Mouse (Mus musculus) spleen, postnatal 10 days (tissue): Measurements from ENCODE around the gene Dock3.

Source experiments
- DNase-seq, 2 experiments: peaks; one replicate each; pipeline ENCODE4 v3.0.0; 2021 to 2022; ENCODE audit warnings: low spot score in 2 of 2

The Dock3 gene

DNA sequence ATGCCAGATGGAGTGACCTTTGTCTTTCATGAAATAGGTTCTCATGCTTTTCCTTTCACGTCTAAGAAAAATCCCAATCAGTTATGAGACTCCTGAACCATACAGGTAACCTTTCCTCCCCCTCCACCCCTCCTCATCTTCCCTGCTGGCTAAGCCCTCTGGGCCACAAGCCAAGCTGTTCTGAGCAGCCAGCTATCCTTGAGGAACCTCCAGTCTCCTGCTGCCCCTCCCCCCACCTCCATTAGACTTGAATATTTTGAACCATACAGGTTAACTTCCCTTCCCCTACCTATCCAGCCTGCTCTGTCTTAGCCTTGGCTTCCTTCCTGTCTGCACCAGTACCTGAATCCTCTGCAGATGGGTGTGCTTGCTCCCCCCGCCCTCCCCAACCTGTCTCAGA lies 204.1 kb downstream of the Dock3 start:
- no peak for DNase-seq

GRCm38 (mm10) chr9:107009841-107010240 lies 221.9 kb downstream of the Dock3 start:
- DNase-seq, result no peak

DNA sequence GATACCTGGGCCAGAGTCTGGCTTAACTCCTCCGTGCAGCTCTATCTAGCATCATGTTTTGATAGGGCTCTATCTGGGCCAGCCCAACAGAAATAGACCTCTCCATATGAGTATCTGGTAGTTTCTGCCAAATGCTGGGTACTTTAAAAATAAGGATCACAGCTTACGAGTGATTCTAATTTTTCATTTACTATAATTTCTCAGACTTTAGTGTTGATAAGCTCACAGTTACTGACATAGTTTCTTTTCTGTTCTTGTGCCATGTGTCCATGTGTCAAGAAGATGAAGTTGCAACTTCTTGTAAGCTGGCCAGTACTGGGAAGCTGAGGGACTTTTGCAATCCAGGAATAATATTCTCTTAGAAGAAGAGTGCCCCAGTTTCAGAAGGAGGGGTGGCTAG lies 228.5 kb downstream of the Dock3 start:
- DNase-seq, result no peak

DNA sequence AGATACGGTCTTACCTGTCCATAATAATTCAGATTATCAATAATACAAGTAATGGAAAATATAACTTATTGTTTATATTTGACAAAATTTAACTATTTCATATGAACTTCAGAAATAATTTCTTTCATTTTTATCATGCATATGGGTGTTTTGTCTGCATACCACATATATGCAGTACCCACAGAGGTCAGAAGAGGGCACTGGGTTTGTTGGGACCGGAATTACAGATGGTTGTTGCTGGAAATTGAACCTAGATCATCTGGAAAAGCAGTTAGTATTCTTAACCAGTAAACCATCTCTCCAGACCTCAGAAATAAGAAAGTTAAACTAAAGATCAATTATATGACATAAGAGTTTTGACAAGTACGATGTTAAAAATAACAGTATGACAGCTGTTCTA lies 261.0 kb downstream of the Dock3 start:
- peak in 1 of 2 experiments; percentile 15 for DNase-seq

DNA sequence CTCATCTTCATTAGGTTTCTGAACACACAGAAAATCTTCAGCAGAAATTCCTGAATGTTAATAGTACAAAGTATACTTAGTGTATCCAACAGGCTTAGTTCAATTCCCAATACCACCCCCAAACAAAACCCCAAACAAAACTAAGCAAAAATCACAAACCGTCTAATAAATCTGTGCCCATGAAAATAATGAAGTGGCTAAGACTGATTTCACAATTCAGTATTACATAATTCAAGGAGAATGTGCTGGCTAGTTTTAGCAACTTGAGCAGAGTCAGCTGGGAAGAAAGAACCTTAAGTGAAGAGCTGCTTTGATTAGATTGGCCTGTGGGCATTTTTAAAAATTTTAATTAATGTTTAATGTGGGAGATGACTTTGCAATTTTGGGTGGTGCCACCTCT lies 273.3 kb downstream of the Dock3 start:
- no peak for DNase-seq

DNA sequence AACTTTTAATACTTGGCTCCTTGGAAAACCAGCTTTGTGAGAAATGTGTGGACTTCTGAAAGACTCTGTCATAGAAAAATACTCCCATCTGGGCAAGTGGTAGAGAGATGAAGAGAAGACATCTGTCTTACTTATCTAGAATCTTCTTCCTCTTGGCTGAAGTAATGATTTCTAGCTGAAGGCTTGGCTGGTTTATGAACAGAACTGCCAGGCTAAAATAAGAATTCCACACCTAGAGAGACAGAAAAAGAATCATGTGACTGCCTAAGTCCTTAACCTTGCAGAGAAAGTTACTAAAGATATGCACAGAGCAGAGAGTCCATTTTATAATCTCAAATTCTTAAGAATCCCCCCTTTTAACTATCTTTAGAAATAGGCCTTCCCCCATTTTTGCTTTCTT lies 276.2 kb downstream of the Dock3 start:
- DNase-seq, result no peak

DNA sequence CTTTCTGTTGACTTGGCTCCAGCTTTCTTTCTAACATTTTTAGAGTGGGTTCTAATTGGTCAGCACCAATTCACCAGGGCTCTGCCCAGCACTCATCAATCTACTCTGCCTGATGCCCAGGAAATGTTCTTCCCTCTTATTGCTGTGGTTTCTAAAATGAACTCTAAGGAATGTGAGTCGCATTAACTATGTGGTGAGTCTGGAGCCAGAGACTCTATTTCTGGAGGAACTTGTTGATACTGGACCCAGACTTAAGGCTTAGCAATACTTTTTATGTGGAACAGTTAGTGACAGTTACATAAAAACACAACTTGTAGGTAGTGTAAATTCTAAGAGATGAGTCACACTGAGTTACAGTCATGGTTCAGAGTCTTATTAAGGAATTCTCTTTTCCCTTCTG lies 296.7 kb downstream of the Dock3 start:
- DNase-seq, result no peak

DNA sequence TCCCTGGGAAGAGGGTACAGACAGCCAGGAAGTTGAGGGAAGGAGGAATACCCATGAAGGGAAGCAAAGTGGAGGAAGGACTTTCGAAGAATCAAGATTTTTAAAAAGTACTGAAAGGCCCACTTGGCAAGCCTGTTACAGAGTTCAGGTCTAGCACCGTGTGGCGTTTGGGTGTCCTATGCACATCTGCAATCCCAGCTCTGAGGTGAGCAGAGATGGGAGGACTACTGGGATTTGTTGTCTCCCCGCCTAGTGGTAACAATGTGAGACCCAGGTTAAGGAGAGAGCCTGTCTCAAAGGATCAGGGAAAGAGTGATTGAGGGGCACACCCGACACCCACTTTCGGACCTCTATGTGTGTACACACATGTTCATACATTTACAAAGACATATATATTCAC lies 316.8 kb downstream of the Dock3 start:
- DNase-seq, result no peak

DNA sequence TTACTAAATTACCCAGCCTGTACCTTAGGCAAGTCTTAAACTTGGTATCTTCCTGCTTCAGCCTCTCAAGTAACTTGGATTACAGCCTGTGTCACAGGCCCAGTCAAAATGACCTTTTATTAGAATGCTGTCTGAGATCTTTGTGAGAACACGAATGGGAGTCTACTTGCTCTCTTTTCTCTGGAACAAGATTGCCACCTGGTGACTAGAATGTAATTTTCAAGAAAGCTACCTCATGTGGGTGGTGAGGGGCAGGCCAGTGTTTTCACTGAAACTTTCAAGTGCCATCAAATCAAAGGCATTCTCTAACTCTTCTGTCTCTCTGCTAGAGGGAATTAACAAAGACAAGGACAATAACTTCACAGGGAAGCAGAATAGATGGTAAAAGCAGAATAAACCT lies 317.9 kb downstream of the Dock3 start:
- DNase-seq, result no peak

DNA sequence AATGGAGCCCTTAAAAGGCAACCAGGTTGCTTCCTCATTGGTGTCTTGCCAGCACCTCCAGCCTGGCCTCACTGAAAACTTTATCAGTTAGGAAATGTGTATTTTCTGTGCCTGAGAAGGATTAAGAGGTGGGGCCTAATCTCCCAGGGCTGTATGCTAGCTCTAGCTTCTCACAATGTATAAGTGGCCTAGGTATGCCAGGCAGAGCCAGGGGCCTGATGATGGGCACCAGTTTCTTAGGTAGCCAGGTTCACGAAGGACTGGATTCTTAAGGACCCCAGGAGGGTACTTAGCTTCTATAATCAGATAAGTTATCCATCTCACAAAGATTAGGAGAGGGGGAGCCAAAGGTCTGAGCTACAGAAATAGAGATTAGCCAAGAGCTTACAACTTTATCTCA lies 320.1 kb downstream of the Dock3 start:
- no peak for DNase-seq

DNA sequence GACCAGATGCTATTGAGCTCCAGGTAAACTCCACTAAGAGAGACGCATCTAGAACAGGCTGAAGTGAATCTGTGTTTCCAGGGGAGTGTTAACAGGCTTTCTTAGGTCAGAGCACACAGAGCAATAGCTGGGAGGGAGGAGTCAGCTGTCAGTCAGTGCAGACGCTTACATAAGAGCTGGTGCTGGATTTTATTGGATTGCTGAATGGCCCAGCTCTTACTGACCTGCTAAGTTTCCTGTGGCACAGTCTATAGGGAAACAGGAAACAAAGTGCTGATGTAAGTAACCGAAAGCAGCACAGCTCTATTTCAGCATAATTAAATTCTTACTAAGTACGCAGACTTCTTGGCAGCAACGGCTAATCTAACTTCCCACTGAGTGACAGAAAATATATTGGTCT lies 323.0 kb downstream of the Dock3 start:
- no peak for DNase-seq

GRCm38 (mm10) chr9:106908174-106908573 lies 323.5 kb downstream of the Dock3 start:
- DNase-seq, result no peak

GRCm38 (mm10) chr9:106906597-106906996 lies 325.1 kb downstream of the Dock3 start:
- no peak for DNase-seq

GRCm38 (mm10) chr9:106903791-106904134 lies 327.9 kb downstream of the Dock3 start:
- peak in 1 of 2 experiments; percentile 48 for DNase-seq

GRCm38 (mm10) chr9:106903099-106903790 lies 328.5 kb downstream of the Dock3 start:
- DNase-seq, result no peak

- DNase-seq, result no peak
Observed at GRCm38 (mm10) chr9:106901596-106901995, 330.1 kb downstream of the Dock3 start.

GRCm38 (mm10) chr9:106898901-106899300 lies 332.8 kb downstream of the Dock3 start:
- DNase-seq, result no peak

GRCm38 (mm10) chr9:106893327-106893726 lies 338.4 kb downstream of the Dock3 start:
- no peak for DNase-seq

- no peak for DNase-seq
Observed at GRCm38 (mm10) chr9:106892552-106892875, 339.2 kb downstream of the Dock3 start.

DNA sequence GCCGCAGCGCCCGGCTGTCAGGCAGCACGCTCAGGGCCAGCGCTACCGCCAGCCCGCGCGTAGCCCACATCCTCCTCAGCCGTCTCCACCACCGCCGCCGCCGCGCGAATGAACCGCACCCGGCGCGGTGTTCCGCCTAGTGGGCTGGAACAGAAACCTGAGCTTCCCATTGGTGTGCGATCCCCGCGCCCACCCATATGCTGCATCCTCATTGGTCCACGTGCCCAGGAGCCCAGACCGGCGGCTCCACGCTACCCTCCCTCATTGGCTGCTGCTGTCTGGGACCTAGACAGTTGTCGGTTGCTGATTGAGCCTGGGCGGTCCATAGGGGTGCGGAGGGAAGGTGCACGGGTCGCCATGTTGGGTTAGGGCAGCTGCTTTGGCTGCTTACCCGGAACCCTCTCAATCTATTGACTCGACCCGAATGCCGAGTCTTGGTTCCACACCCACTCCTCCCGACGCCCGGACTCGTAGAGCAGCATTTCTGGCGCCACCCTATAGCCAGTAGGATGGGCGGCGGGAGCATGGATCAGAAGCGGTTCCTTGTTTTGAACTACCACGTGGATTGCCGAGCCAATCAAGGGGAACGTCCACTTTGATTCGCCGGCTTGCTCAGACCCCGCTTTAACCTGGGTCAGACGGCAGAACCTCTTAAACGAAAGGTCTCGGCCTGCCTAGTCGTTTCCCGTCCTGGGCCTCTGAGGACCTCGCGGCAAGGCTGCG lies 339.7 kb downstream of the Dock3 start, which contains the start of gene Manf:
Gene Manf, minus strand, starts transcription at position 151 of the 723 bp plus-strand sequence.
- peak; percentile 93 to 96 for DNase-seq

DNA sequence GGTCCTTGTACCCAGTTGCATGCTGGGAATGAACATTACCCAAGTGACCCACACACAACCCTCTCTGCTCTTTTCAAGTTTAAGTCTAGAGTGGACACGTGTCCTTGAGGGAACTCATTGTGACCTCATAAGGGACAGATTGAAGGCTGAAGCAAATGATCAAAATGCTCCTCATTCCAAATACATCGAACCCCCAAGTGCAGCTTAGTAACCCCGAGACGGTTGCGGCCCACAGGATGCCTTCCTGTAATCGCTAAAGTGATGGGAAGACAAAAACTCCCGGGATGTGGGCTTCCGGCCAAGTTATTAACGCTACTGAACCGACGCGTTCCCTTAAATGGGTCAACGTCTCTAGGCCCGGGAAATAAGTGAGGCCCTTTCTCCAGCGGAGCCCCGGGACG lies 340.4 kb downstream of the Dock3 start:
- DNase-seq, result no peak

DNA sequence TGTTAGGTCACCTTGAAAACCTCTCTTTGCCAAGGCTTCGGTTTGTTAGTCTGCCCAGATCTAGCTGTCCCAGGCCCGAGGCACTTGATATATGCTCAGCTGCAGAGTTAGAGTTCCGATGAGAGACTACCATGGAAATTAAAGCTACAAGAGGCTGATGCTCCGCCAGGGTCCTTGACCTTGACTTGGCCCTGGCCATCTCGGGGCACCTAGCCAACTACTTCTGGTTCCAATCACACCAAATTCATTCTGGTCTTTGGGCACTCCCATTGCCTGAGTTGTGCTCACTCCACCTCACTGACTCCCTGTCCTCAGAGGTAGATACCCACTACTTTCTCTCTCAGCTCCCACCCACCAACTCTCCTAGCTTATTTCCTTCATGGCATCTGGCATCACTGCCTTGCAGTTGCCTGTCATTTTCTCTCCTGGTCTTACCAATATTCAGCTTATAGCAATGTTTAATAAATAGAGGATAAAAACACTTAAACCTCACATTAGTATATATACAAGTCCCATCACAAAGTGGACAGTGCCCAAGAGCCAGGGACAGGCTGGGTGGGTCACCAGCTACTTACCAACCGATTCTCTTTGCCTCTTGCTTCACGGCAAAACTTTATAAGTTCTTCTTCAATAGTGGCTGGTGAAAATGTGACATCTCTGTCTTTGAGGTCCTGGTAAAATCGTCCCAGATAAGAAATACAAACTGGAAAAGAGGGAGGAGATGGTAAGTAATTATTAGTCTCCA lies 341.0 kb downstream of the Dock3 start:
- no peak for DNase-seq

GRCm38 (mm10) chr9:106889321-106889720 lies 342.4 kb downstream of the Dock3 start:
- no peak for DNase-seq
